Mouse (Mus musculus): ENCODE results near the gene Zfhx3.

DNA sequence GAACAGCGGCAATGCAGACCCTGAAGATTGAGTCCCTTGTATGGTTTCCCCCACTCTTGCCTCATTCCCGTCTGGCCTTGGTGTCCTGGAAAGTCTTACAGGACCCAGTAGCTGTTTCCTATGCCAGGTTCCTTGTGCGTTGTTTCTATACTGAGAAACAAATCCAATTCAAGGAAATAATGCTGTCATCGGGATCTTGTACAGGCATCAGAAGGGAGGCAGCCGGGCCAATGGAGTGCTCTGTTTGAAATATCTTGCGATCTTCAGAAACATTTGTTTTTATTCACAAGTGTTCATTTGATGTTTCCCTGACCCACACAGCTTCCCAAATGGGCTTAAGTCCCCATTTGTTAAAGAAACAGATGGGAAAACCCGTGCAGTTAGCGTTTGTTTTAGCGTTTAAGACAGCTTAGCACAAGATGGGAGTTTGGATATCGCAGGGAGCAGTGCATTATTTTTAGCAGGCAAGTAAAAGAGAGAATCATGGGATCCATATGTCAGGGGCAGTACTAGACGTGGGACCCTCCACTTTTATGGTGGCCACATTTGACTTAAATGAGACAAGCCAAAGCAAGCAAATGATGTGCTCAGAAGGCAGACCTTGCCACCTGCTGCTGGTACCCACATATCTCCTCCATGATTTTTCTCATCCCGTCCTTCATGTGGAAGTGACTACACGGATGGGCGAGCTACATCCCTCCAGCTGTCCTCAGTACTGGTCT lies 367.2 kb downstream of the Zfhx3 start:
- TF ChIP-seq CTCF (IDR thresholded peaks at IDR 0.05; ENCODE audit: low read depth, low read length) (no peak), POLR2A (IDR thresholded peaks at IDR 0.05; ENCODE audit: insufficient read depth, low read length) (no peak)
